Mouse (Mus musculus): Measurements from ENCODE around the gene Gm382. TPM values are rescaled to one million over a fixed set of nuclear protein-coding genes. Genes with fewer than 3 reads are reported as not detected.

The Gm382 gene
- polyA plus RNA-seq (2017; shearing (Covaris generic)): not detected

GRCm38 (mm10) chrX:127039672-127040071 is at the start of gene Gm382:
Gene Gm382 (plus strand): TSS chrX:127039972.

Other genes starting within 250 kb of the Gm382 start
- not detected for gene 4932411N23Rik, start 224.1 kb upstream of the Gm382 start, polyA plus RNA-seq (2017; shearing (Covaris generic))

Data from activated CD4-positive, CD25-positive, alpha-beta regulatory T cell, adult 9 weeks (primary cell).